Mouse (Mus musculus): ENCODE results near the gene Nt5c2. TPM values are rescaled to one million over a fixed set of nuclear protein-coding genes. Genes with fewer than 3 reads are reported as not detected.

Gene Nt5c2
- total and polyA plus RNA-seq, 3 experiments = 16.7 to 63.9 (median 58.2) TPM

- peaks cover 14% of the 10 kb centered on the region for H3K36me3 ChIP-seq (ENCODE audit: control insufficient read depth, insufficient read depth, low read length)
- DNase-seq = no peak
- intact Hi-C loops (cut with DNase I) = no loop called here
- WGBS = 44% methylated on average over 4 of the region's 4 CpGs
- no peak overlapping the region for H3K9ac ChIP-seq (ENCODE audit: low read depth, low read length)
- peaks cover 2% of the 10 kb centered on the region for H3K79me2 ChIP-seq (replicated peaks; ENCODE audit: control insufficient read depth, insufficient read depth, low read length)
- peak overlapping the region; percentile 74 for H3K27ac ChIP-seq
- no peak for TF ChIP-seq CTCF (IDR thresholded peaks at IDR 0.05)
- H3K4me3 ChIP-seq = no peak overlapping the region
- no peaks in the 10 kb centered on the region for H3K27me3 ChIP-seq (ENCODE audit: control insufficient read depth, insufficient read depth, low read length)
- H3K4me1 ChIP-seq (ENCODE audit: control insufficient read depth, insufficient read depth, low read length) = peaks cover 10% of the 10 kb centered on the region
Measured at GRCm38 (mm10) chr19:46928136-46928535, 86.8 kb downstream of the Nt5c2 start.

- intact Hi-C loops (cut with DNase I) = no loop called here
- Histone ChIP-seq H3K9ac (ENCODE audit: low read depth, low read length) (peak overlapping the region; percentile 20; the same call in 1 of the 2 replicates), H3K27ac (peak overlapping the region; percentile 47), H3K79me2 (replicated peaks; ENCODE audit: control insufficient read depth, insufficient read depth, low read length) (peaks cover 2% of the 10 kb centered on the region), H3K4me3 (no peak overlapping the region), H3K27me3 (ENCODE audit: control insufficient read depth, insufficient read depth, low read length) (no peaks in the 10 kb centered on the region), H3K36me3 (ENCODE audit: control insufficient read depth, insufficient read depth, low read length) (peaks cover 14% of the 10 kb centered on the region), H3K4me1 (ENCODE audit: control insufficient read depth, insufficient read depth, low read length) (peaks cover 10% of the 10 kb centered on the region)
- WGBS = 44% methylated on average over 5 of the region's 5 CpGs
- no peak for DNase-seq
- TF ChIP-seq EP300 (IDR thresholded peaks at IDR 0.05; ENCODE audit: insufficient read depth, low read depth, low read length) = no peak
- no peak for TF ChIP-seq CTCF (IDR thresholded peaks at IDR 0.05)
- TF ChIP-seq POLR2A (IDR thresholded peaks at IDR 0.05; ENCODE audit: insufficient read depth, low read depth, low read length) = no peak
Measured at GRCm38 (mm10) chr19:46926951-46927350, 88.0 kb downstream of the Nt5c2 start.

- H3K36me3 ChIP-seq (ENCODE audit: control insufficient read depth, insufficient read depth, low read length) = peaks cover 14% of the 10 kb centered on the region
- no peak overlapping the region for H3K4me3 ChIP-seq
- H3K79me2 ChIP-seq (replicated peaks; ENCODE audit: control insufficient read depth, insufficient read depth, low read length) = no peaks in the 10 kb centered on the region
- peaks cover 8% of the 10 kb centered on the region for H3K4me1 ChIP-seq (ENCODE audit: control insufficient read depth, insufficient read depth, low read length)
- DNase-seq = no peak
- no peak overlapping the region for H3K9ac ChIP-seq (ENCODE audit: low read depth, low read length)
- intact Hi-C loops (cut with DNase I) = no loop called here
- H3K27ac ChIP-seq = peak overlapping the region; percentile 15; the same call in 1 of the 2 replicates
- TF ChIP-seq EP300 (IDR thresholded peaks at IDR 0.05; ENCODE audit: insufficient read depth, low read depth, low read length) = no peak
- TF ChIP-seq POLR2A (IDR thresholded peaks at IDR 0.05; ENCODE audit: insufficient read depth, low read depth, low read length) = no peak
- no peak for TF ChIP-seq CTCF (IDR thresholded peaks at IDR 0.05)
- no peaks in the 10 kb centered on the region for H3K27me3 ChIP-seq (ENCODE audit: control insufficient read depth, insufficient read depth, low read length)
- WGBS = 40% methylated on average over 4 of the region's 4 CpGs
Measured at GRCm38 (mm10) chr19:46926357-46926756, 88.6 kb downstream of the Nt5c2 start.

DNA sequence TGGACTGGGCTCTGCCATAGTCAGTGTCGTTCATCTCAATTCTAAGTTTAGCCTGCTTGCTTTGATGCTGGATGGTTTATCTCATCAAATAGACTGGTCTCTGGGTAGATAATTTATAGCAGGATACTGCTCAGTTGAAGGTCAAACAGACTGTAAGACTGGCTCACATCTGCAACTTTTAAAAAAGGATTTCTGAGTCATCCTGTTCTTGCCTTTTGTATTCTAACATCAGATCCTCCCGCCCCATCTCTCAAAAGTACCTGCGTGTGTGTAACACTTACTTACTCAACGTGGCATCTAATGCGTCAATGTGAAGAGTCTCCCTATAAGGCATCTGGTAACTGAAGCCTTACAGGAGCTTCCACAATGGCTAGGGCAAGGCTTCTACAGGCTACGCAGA, 94.4 kb downstream of the Nt5c2 start:
- Histone ChIP-seq H3K4me1 (ENCODE audit: control insufficient read depth, insufficient read depth, low read length) (no peaks in the 10 kb centered on the region), H3K4me3 (no peak overlapping the region), H3K79me2 (replicated peaks; ENCODE audit: control insufficient read depth, insufficient read depth, low read length) (no peaks in the 10 kb centered on the region), H3K36me3 (ENCODE audit: control insufficient read depth, insufficient read depth, low read length) (peaks cover 7% of the 10 kb centered on the region; the same call in 1 of the 2 replicates), H3K27ac (no peak overlapping the region), H3K9ac (ENCODE audit: low read depth, low read length) (no peak overlapping the region), H3K27me3 (ENCODE audit: control insufficient read depth, insufficient read depth, low read length) (no peaks in the 10 kb centered on the region)
- TF ChIP-seq POLR2A (IDR thresholded peaks at IDR 0.05; ENCODE audit: insufficient read depth, low read depth, low read length) (no peak), EP300 (IDR thresholded peaks at IDR 0.05; ENCODE audit: insufficient read depth, low read depth, low read length) (no peak), CTCF (IDR thresholded peaks at IDR 0.05) (no peak)
- intact Hi-C loops (cut with DNase I) = no loop called here
- no peak for DNase-seq
- 67% methylated on average over 6 of the region's 6 CpGs for WGBS

- WGBS = 56% methylated on average over 9 of the region's 9 CpGs
- Histone ChIP-seq H3K9ac (ENCODE audit: low read depth, low read length) (no peak overlapping the region), H3K27me3 (ENCODE audit: control insufficient read depth, insufficient read depth, low read length) (no peaks in the 10 kb centered on the region), H3K79me2 (replicated peaks; ENCODE audit: control insufficient read depth, insufficient read depth, low read length) (no peaks in the 10 kb centered on the region), H3K4me3 (no peak overlapping the region), H3K36me3 (ENCODE audit: control insufficient read depth, insufficient read depth, low read length) (peaks cover 5% of the 10 kb centered on the region; the same call in 1 of the 2 replicates), H3K4me1 (ENCODE audit: control insufficient read depth, insufficient read depth, low read length) (no peaks in the 10 kb centered on the region; the same call in 1 of the 2 replicates), H3K27ac (peak overlapping the region; percentile 24)
- TF ChIP-seq EP300 (IDR thresholded peaks at IDR 0.05; ENCODE audit: insufficient read depth, low read depth, low read length) (no peak), CTCF (IDR thresholded peaks at IDR 0.05) (no peak), POLR2A (IDR thresholded peaks at IDR 0.05; ENCODE audit: insufficient read depth, low read depth, low read length) (no peak)
- intact Hi-C loops (cut with DNase I) = loop anchor here (5.0 kb wide), 1 partner anchor 42 kb away; no protein-coding TSS in a partner anchor
- no peak for DNase-seq
Measured at GRCm38 (mm10) chr19:46915406-46916080, 99.4 kb downstream of the Nt5c2 start.

GRCm38 (mm10) chr19:46913626-46914025, 101.3 kb downstream of the Nt5c2 start:
- Histone ChIP-seq H3K79me2 (replicated peaks; ENCODE audit: control insufficient read depth, insufficient read depth, low read length) (no peaks in the 10 kb centered on the region), H3K4me1 (ENCODE audit: control insufficient read depth, insufficient read depth, low read length) (peaks cover 3% of the 10 kb centered on the region), H3K4me3 (no peak overlapping the region), H3K27ac (no peak overlapping the region), H3K36me3 (ENCODE audit: control insufficient read depth, insufficient read depth, low read length) (peaks cover 7% of the 10 kb centered on the region), H3K27me3 (ENCODE audit: control insufficient read depth, insufficient read depth, low read length) (no peaks in the 10 kb centered on the region), H3K9ac (ENCODE audit: low read depth, low read length) (no peak overlapping the region)
- no peak for DNase-seq
- no peak for TF ChIP-seq CTCF (IDR thresholded peaks at IDR 0.05)
- no peak for TF ChIP-seq POLR2A (IDR thresholded peaks at IDR 0.05; ENCODE audit: insufficient read depth, low read depth, low read length)
- TF ChIP-seq EP300 (IDR thresholded peaks at IDR 0.05; ENCODE audit: insufficient read depth, low read depth, low read length) = no peak
- intact Hi-C loops (cut with DNase I) = no loop called here
- WGBS = 94% methylated on average over 11 of the region's 11 CpGs
